Mouse (Mus musculus) retina, postnatal 7 days (tissue): Measurements from ENCODE around the gene Defa17.
"Not testable (repeated sequence)": the region's sequence is repeated elsewhere in the genome, so short reads cannot be mapped to it uniquely, and the experiment has no call there.

ENCODE experiments used
- DNase-seq: peaks from one replicate; pipeline ENCODE4 v3.0.0-alpha.2; 2012; ENCODE audit warnings: low read depth, low spot score

The Defa17 gene

GRCm38 (mm10) chr8:21655480-21655879, at the start of gene Defa17:
Gene Defa17, plus strand, starts transcription at chr8:21655780.
- DNase-seq = not testable (repeated sequence)

- not testable (repeated sequence) for DNase-seq
These were observed 37.7 kb upstream of the Defa17 start, which contains the start of gene Defa26 for GRCm38 (mm10) chr8:21617883-21618282. Gene Defa26, plus strand, starts transcription at chr8:21618183.

DNA sequence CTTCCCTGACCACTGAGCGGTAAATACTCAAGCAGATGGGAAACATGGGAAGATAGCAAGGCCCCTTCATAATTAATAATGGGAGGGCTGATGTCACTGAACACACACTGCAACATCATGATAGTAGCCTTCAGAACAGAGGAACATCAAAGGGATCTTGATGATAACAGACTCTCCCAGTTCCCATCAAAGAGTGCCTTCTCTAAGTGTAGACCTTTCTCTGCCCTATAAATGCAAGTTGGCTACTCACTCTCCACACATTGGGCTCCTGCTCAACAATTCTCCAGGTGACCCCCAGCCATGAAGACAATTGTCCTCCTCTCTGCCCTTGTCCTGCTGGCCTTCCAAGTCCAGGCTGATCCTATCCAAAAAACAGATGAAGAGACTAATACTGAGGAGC, 9.9 kb downstream of the Defa17 start, which contains the start of gene Defa34:
Defa34 (plus strand) TSS at position 301 of the 400 bp plus-strand sequence.
- DNase-seq = not testable (repeated sequence)

DNA sequence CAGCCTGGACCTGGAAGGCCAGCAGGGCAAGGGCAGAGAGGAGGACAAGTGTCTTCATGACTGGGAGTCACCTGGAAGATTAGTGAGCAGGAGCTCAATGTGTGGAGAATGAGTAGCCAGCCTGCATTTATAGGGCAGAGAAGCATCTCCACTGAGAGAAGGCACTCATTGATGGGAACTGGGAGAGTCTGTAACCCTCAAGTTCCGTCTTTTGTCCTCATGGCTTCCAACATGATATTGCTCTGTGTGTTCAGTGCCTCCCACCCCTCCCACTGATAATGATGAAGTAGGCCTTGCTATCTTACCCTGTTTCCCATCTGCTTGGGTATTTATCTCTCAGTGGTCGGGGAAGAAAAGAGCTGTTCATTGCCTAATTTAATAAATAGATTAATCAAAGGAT, 48.0 kb downstream of the Defa17 start, which contains the start of gene AY761184:
AY761184 (minus strand) TSS at position 101 of the 400 bp plus-strand sequence.
- not testable (repeated sequence) for DNase-seq
